Mouse (Mus musculus) neural tube, embryonic 12.5 days (tissue): ENCODE data around the gene Ppp1r21. TPM values are rescaled to one million over a fixed set of nuclear protein-coding genes. Genes with fewer than 3 reads are reported as not detected.

Experiments used
- ATAC-seq: fragments of 200-750 bp; cut with Nextera tagmentation; 2 replicates; pipeline ENCODE4 v1.8.0; 2017; ENCODE audit warnings: low read depth, mild to moderate bottlenecking, moderate TSS enrichment, moderate library complexity; ENCODE audit not compliant: low FRiP score
- H3K27ac ChIP-seq: fragments of 300-500 bp; sonication (generic); 2 replicates; pipeline ENCODE4 v1.5.1; 2016
- H3K27me3 ChIP-seq: fragments of 300-500 bp; sonication (generic); replicated peaks from 2 replicates; pipeline ENCODE4 v1.6.1; 2016; ENCODE audit warnings: mild to moderate bottlenecking
- H3K36me3 ChIP-seq: fragments of 300-500 bp; sonication (generic); 2 replicates; pipeline ENCODE4 v1.6.1; 2016; ENCODE audit warnings: mild to moderate bottlenecking
- H3K4me1 ChIP-seq: fragments of 300-500 bp; sonication (generic); 2 replicates; pipeline ENCODE4 v1.6.1; 2016
- H3K4me2 ChIP-seq: fragments of 300-500 bp; sonication (generic); replicated peaks from 2 replicates; pipeline ENCODE4 v1.6.1; 2016; ENCODE audit warnings: mild to moderate bottlenecking
- H3K4me3 ChIP-seq: fragments of 300-500 bp; sonication (generic); 2 replicates; pipeline ENCODE4 v1.5.1; 2016
- H3K9ac ChIP-seq: fragments of 300-500 bp; sonication (generic); 2 replicates; pipeline ENCODE4 v1.6.1; 2016; ENCODE audit warnings: mild to moderate bottlenecking
- H3K9me3 ChIP-seq: fragments of 300-500 bp; sonication (generic); 2 replicates; pipeline ENCODE4 v1.6.1; 2016; ENCODE audit warnings: mild to moderate bottlenecking
- WGBS: fragments of 180-500 bp; shearing (Covaris S2); methylation state at CpG from one replicate; pipeline ENCODE4 v1.1.7; 2016; 5-methylcytosine and 5-hydroxymethylcytosine counted together
- polyA plus RNA-seq: library from polyadenylated mRNA; unstranded; fragments of >200 nt; fragmentation: Nextera tagmentation; extraction: Ambion mirVana; gene quantifications from 2 replicates; pipeline ENCODE4 v1.2.1, GENCODE M21; 2016

Ppp1r21 gene
- polyA plus RNA-seq, 1 experiment from 2014 or later = 33.3 TPM

DNA sequence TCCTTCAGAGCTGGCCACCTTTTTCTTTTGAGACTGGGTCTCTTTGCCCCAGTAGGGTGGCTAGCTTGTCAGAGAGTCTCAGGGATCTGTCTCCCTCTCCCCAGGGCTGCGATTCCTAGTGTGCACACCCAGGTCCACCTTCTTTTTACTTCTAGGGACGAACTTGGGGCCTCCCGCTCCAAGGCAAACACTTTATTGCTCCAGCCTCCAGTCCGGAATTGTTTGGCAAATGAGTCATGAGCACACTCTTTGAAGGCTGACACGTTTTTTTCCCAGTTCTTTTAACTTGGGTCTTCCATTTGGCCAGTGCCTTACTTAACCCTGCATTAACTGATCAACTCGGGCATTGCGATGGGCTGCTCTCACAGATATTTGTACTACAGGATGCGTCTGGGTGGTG is 53.5 kb downstream of the Ppp1r21 start:
- H3K4me2 ChIP-seq = no peak overlapping the region
- H3K4me1 ChIP-seq = no peaks in the 10 kb centered on the region
- no peaks in the 10 kb centered on the region for H3K9me3 ChIP-seq
- peaks cover 61% of the 10 kb centered on the region for H3K36me3 ChIP-seq
- 55% methylated on average over 8 of the region's 8 CpGs for WGBS
- no peak overlapping the region for H3K4me3 ChIP-seq
- ATAC-seq = no peak
- no peak overlapping the region for H3K27ac ChIP-seq
- H3K9ac ChIP-seq = no peak overlapping the region
- no peaks in the 10 kb centered on the region for H3K27me3 ChIP-seq

DNA sequence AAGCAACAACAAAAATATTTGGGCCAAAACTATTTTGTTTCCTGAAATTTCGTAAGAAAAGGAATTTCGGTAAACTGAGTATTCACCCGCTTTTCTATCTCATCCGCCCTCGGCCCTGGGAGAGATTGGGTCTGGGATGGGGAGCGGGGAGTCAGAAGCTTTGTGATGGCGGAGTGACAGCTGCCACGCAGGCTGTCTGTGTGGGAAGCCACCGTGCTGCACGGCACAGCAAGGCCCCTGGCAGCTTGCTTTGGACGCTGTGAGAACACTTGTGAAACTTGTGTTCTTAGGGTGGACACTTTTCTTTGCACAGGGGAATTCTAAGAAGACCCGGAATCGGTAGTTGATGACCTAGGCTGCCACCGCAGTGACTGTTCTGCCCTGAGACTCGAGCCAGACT is 57.5 kb downstream of the Ppp1r21 start:
- Histone ChIP-seq H3K36me3 (peaks cover 49% of the 10 kb centered on the region), H3K4me2 (no peak overlapping the region), H3K27me3 (no peaks in the 10 kb centered on the region), H3K9ac (no peak overlapping the region), H3K9me3 (no peaks in the 10 kb centered on the region), H3K4me3 (no peak overlapping the region), H3K4me1 (no peaks in the 10 kb centered on the region), H3K27ac (no peak overlapping the region)
- WGBS = 87% methylated on average over 15 of the region's 15 CpGs
- ATAC-seq = no peak

DNA sequence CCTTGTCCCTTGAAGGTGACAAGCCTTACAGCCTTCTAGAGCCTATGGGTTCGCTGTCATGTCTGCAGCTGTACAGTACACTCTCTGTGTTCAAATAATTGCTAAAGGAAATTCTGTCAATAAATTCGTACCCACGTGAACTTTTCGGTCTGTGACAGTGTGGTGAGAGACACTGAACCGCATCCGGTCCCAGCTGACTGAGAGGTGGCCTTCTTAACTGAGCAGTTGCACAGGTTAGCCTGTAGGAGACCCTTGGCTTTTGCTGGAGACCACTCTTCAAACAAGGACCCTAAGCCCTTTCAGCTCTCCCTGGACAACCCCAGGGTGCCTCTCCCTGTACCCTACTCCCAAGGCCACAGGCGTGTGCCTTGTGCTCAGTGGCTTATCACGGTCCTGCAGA is 58.3 kb downstream of the Ppp1r21 start:
- H3K27ac ChIP-seq = no peak overlapping the region
- H3K4me1 ChIP-seq = no peaks in the 10 kb centered on the region
- no peaks in the 10 kb centered on the region for H3K9me3 ChIP-seq
- ATAC-seq = no peak
- H3K9ac ChIP-seq = no peak overlapping the region
- no peak overlapping the region for H3K4me3 ChIP-seq
- WGBS = 90% methylated on average over 8 of the region's 8 CpGs
- H3K4me2 ChIP-seq = no peak overlapping the region
- peaks cover 44% of the 10 kb centered on the region for H3K36me3 ChIP-seq
- H3K27me3 ChIP-seq = no peaks in the 10 kb centered on the region

DNA sequence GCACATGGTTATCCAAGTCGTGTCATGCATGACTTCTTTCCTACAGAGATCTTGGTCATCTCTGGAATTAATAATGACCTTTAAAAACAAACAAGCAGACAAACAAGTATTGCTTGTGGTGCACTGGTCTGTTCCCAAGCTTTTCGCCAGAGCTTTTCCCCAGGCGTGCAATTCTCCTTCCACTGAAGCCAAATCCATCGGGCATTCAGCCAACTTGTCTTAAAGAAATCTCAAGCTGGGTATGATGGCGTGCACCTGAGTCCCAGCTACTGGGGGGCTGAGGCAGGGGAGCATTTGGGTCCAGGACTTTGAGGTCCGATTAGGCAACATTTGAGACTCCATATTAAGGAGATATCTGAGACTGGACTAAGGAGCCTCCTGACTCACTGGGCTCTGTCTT is 60.3 kb downstream of the Ppp1r21 start:
- Histone ChIP-seq H3K4me3 (no peak overlapping the region), H3K4me1 (no peaks in the 10 kb centered on the region), H3K4me2 (no peak overlapping the region), H3K27me3 (no peaks in the 10 kb centered on the region), H3K9ac (no peak overlapping the region), H3K27ac (no peak overlapping the region), H3K36me3 (peaks cover 25% of the 10 kb centered on the region), H3K9me3 (no peaks in the 10 kb centered on the region)
- 92% methylated on average over 6 of the region's 6 CpGs for WGBS
- no peak for ATAC-seq

DNA sequence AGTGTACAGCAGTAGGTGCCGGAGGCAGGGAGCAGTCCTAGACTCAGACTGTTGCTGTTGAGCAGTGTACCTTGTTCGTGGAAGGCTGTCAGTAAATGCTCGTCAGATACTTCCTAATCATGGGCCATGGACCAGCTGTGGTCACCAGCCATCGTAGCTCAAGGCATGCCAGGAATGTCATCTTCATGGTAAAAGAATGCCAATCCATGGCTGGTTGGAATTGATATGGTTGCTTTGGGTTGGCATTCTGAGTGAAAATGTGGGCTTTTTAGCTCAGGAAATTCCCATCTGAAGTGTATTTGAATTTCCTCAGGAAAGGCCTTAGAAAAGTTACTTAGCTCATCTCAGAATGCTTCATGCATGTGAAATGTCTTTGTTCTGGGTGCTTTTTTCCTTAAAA is 65.2 kb downstream of the Ppp1r21 start:
- Histone ChIP-seq H3K27ac (no peak overlapping the region), H3K4me3 (no peak overlapping the region), H3K9ac (no peak overlapping the region), H3K27me3 (no peaks in the 10 kb centered on the region), H3K4me2 (no peak overlapping the region), H3K36me3 (no peaks in the 10 kb centered on the region), H3K4me1 (peaks cover 10% of the 10 kb centered on the region), H3K9me3 (no peaks in the 10 kb centered on the region)
- no peak for ATAC-seq
- WGBS = 86% methylated on average over 4 of the region's 4 CpGs

DNA sequence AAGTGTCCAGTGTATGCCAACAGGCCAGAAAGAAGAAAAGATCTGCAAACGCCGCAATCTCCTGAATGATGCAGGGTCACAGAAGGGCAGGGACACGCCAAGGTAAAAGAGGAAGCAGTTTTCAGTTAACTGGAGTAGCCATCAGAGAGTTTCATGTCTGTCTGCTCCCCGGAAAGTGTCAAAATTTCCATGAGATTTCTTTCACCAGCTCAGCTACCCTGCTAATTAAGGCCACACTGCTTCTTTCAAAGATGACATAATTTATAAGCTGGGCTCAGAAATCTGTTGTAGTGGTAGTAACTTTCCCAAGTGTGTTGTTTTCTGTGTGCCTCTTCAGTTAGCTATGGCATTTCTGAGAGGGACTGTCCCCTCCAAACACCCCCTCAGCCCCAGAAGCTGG is 66.2 kb downstream of the Ppp1r21 start:
- Histone ChIP-seq H3K27me3 (no peaks in the 10 kb centered on the region), H3K4me3 (no peak overlapping the region), H3K27ac (no peak overlapping the region), H3K4me1 (peaks cover 10% of the 10 kb centered on the region), H3K9ac (no peak overlapping the region), H3K9me3 (no peaks in the 10 kb centered on the region), H3K4me2 (no peak overlapping the region), H3K36me3 (no peaks in the 10 kb centered on the region)
- WGBS = 74% methylated on average over 4 of the region's 4 CpGs
- ATAC-seq = no peak

DNA sequence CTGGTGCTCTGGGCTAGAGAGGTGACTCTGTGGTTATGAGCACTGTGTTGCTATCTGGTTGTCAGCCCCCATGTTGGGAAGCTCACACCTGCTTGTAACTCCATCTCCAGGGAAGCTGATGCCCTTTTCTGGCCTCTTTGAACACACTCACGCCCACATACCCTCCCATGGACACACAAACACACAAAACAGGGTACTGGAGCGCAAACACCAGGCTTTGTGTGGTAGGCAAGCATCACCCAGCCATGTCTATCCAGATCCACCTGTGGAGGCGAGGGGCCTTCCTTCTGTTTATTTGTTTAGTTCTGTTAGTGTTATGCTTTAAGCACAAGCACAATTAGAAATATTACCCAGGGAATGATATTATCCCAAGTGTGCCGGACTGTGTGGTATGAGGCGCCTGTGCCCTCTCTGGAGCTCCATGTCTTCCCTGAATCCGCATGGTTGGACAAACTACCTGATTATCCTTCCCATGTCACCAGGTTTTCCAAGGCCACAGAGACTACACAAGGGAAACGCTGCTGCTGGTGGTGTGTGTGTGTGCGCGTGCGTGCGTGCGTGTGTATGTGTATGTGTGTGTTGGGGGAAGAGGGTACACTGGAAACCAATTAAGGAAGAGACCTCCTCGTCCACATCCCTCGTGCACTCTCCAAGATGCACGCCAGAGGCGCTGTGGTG is 66.8 kb downstream of the Ppp1r21 start:
- Histone ChIP-seq H3K4me1 (peaks cover 10% of the 10 kb centered on the region), H3K4me2 (peak overlapping the region; percentile 73), H3K4me3 (peak overlapping the region; percentile 50), H3K27ac (no peak overlapping the region), H3K9ac (peak overlapping the region; percentile 68; the same call in 1 of the 2 replicates), H3K27me3 (no peaks in the 10 kb centered on the region), H3K36me3 (no peaks in the 10 kb centered on the region), H3K9me3 (no peaks in the 10 kb centered on the region)
- 30% methylated on average over 16 of the region's 16 CpGs for WGBS
- peak; percentile 3; the same call in 1 of the 2 replicates for ATAC-seq

DNA sequence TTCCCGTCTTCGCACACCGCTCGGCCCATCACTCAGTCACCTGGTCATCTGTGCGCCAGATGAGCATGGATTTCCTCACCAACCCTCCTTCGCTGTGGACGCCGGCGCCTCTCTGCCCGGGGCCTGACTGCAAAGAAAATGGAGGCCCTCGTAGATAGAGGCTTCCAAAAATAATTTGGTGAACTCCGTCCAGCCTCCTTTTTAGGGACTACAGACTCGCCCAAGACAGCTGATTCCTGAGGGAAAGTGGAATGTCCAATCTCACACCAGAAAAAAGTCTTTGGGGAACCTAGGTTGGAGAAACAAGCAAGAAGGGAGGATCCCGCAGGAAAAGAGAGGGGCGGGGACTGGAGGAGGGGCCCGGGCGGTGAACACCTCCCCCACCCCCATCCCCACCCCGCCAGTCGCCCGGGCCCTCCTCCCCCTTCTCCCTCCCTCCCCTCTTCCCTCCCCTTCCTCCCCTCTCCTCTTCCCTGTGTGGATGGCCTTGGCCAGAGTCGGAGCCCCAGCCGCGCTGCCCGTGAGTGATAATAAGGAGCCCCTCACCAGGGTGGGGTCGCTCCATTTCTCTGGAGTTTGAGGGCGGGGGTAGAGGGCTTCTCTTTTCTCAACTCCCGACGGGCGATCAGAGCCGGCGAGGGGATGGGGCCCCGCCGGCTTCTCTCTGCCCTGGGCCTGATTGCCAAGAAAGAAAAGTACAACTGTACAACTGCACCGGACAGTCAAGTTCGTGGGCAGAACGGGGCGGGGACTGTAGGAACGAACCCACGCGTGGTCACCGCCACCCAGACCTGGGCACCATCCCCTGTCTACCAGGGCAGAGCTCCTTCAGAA is 67.5 kb downstream of the Ppp1r21 start, which contains the start of gene Ston1:
Gene Ston1 (plus strand): TSS at position 463 of the 834 bp plus-strand sequence.
- Histone ChIP-seq H3K4me3 (peak within 1 kb of the TSS; percentile 50), H3K9me3 (no peaks in the 10 kb centered on the region), H3K4me1 (peaks cover 10% of the 10 kb centered on the region), H3K27ac (no peak within 1 kb of the TSS; the same call in 1 of the 2 replicates), H3K9ac (peak within 1 kb of the TSS; percentile 68), H3K4me2 (peak within 1 kb of the TSS; percentile 73), H3K36me3 (no peaks in the 10 kb centered on the region), H3K27me3 (no peaks in the 10 kb centered on the region)
- under 1% methylated on average over 39 of the region's 41 CpGs for WGBS
- ATAC-seq = peak; percentile 90

DNA sequence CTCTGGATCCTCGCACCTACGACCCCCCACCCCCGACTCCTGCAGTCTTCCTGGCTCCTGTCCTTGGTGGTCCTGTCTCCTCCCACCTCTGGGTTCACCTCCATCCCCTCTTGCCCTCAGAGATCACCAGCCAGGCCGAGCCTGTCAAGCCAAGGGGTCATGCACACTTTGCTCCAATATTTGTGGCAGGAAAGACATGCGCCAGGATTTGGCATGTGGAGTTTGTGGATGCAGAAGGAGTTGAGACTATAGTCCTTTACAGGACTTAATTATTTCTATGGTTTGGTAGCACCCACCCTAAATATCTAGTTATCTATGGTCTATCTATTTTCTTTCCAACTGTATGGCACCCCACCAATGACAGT is 68.1 kb downstream of the Ppp1r21 start:
- no peak overlapping the region for H3K27ac ChIP-seq

DNA sequence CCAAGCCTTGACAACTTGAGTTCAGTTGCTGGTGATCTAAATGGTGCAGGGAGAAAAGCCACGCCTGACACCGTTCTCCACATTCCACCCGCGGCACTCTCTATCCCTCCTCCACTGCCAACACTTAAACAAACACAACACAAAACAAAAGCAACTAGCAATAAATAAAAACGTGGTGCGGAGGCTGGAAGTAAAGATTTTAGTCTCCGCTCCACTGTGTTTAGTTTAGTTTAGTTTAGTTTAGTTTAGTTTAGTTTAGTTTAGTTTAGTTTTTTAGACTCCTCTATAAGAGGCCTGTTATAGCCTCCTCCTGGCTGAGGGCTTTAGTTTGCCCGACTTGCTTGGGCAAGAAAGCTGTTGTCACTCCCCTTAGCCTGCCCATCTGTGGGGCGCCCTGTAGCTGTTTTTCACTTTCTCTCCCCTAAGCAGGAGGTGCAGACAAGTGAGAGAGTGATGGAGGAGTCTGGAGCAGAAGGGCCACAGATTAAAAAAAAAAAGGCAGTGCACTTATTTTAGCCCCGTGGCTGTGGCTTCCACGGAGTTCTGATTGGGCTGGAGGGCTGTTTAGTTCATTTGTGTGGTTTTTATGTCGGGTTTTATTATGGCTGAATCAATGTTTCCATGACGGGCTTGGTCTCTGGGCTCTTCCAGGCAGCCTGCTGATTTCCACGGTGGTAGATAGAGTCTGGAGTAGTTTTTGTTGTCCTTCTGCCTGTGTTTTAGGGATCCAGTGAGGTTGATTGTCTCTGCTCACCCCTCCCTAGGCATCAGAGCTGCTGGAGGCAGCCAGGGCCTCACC is 68.9 kb downstream of the Ppp1r21 start:
- WGBS = 12% methylated on average over 14 of the region's 14 CpGs
- no peak for ATAC-seq
- H3K4me1 ChIP-seq = peaks cover 10% of the 10 kb centered on the region
- no peak overlapping the region for H3K4me3 ChIP-seq
- H3K4me2 ChIP-seq = peak overlapping the region; percentile 73
- H3K27me3 ChIP-seq = no peaks in the 10 kb centered on the region
- H3K27ac ChIP-seq = no peak overlapping the region
- no peaks in the 10 kb centered on the region for H3K36me3 ChIP-seq
- no peaks in the 10 kb centered on the region for H3K9me3 ChIP-seq
- no peak overlapping the region for H3K9ac ChIP-seq

More for the DNA sequence above, 68.1 kb downstream of the Ppp1r21 start:
- Histone ChIP-seq H3K27me3 (no peaks in the 10 kb centered on the region), H3K4me2 (peak overlapping the region; percentile 73), H3K9me3 (no peaks in the 10 kb centered on the region), H3K9ac (peak overlapping the region; percentile 68), H3K4me1 (peaks cover 10% of the 10 kb centered on the region), H3K36me3 (no peaks in the 10 kb centered on the region), H3K4me3 (peak overlapping the region; percentile 50)
- ATAC-seq = no peak; the same call in 1 of the 2 replicates
- WGBS = 7% methylated on average over 5 of the region's 5 CpGs

DNA sequence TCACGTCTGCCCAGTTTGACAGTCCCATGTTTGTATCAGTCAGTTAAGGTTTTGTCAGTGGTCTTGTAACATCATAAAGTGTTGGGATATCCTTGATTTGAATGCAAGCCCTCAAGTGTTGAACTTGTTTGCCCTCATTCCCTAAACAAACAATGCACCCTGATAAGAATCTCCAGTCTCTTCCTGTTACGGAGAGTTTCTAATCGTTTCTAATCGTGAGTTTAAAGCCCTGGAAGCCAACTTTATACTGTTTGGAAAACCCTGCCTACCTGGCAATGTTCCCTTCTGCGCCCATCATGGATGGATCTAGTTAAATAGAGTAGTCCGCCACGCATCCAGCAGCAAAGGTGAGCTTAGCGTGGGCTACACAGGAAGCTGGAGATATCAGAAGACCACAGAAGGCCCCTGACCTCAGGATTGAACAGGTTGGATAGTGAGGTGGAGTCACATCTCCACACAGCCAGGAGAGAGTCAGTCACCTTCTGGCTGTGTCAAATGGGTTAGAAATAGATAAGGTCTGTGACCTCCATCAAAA is 70.6 kb downstream of the Ppp1r21 start:
- Histone ChIP-seq H3K4me3 (no peak overlapping the region), H3K9me3 (no peaks in the 10 kb centered on the region), H3K36me3 (no peaks in the 10 kb centered on the region), H3K4me2 (no peak overlapping the region), H3K4me1 (peaks cover 10% of the 10 kb centered on the region), H3K9ac (no peak overlapping the region), H3K27me3 (no peaks in the 10 kb centered on the region), H3K27ac (no peak overlapping the region)
- WGBS = 91% methylated on average over 8 of the region's 8 CpGs
- no peak for ATAC-seq

DNA sequence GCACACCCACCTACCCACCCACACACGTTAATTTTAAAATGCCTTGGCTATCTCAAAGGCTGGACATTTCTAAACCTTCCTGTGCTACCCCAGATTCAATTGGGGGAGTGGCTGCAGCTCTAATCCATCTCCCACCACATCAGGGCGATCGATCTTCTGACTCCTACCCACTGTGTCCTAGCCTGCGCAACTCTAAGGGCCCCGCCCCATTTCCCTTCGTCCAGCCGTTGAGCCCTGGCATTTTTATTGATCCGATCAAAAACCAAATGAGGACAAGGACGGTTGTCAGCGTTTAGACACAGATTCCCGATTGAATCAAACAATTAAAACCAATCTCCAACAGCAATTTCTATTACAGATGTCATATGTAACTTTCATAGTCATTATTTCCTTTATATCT is 74.0 kb downstream of the Ppp1r21 start:
- Histone ChIP-seq H3K4me3 (no peak overlapping the region), H3K9ac (no peak overlapping the region), H3K27ac (no peak overlapping the region), H3K36me3 (no peaks in the 10 kb centered on the region), H3K9me3 (no peaks in the 10 kb centered on the region), H3K27me3 (no peaks in the 10 kb centered on the region), H3K4me2 (no peak overlapping the region), H3K4me1 (peaks cover 6% of the 10 kb centered on the region; the same call in 1 of the 2 replicates)
- WGBS = 86% methylated on average over 11 of the region's 11 CpGs
- ATAC-seq = no peak
